Mouse (Mus musculus) hindbrain, embryonic 10.5 days (tissue): Measurements from ENCODE around the gene Il2ra. TPM values are rescaled to one million over a fixed set of nuclear protein-coding genes. Genes with fewer than 3 reads are reported as not detected.

Experiments used
- DNase-seq: peaks from one replicate; pipeline ENCODE4 v3.0.0-alpha.2; 2017; ENCODE audit warnings: low spot score
- H3K27ac ChIP-seq: fragments of 300-500 bp; sonication (generic); 2 replicates; pipeline ENCODE4 v1.5.1; 2016; ENCODE audit warnings: mild to moderate bottlenecking, moderate library complexity
- H3K27me3 ChIP-seq: fragments of 300-500 bp; sonication (generic); 2 replicates; pipeline ENCODE4 v1.6.1; 2016; ENCODE audit warnings: mild to moderate bottlenecking; ENCODE audit not compliant: poor library complexity, insufficient read depth, severe bottlenecking
- H3K36me3 ChIP-seq: fragments of 300-500 bp; sonication (generic); 2 replicates; pipeline ENCODE4 v1.6.1; 2016; ENCODE audit warnings: mild to moderate bottlenecking, moderate library complexity
- H3K4me1 ChIP-seq: fragments of 300-500 bp; sonication (generic); replicated peaks from 2 replicates; pipeline ENCODE4 v1.6.1; 2016; ENCODE audit warnings: mild to moderate bottlenecking
- H3K4me3 ChIP-seq: fragments of 300-500 bp; sonication (generic); 2 replicates; pipeline ENCODE4 v1.5.1; 2016; ENCODE audit warnings: mild to moderate bottlenecking, moderate library complexity
- H3K9me3 ChIP-seq: fragments of 300-500 bp; sonication (generic); 2 replicates; pipeline ENCODE4 v1.6.1; 2016; ENCODE audit warnings: mild to moderate bottlenecking, moderate library complexity
- WGBS: fragments of 180-500 bp; shearing (Covaris S2); methylation state at CpG from one replicate; pipeline ENCODE4 v1.1.7; 2016; 5-methylcytosine and 5-hydroxymethylcytosine counted together
- polyA plus RNA-seq: library from polyadenylated mRNA; unstranded; fragments of >200 nt; fragmentation: Nextera tagmentation; extraction: Ambion mirVana; gene quantifications from 2 replicates; pipeline ENCODE4 v1.2.1, GENCODE M21; 2016

Il2ra gene
- polyA plus RNA-seq, 1 experiment from 2014 or later, result not detected

DNA sequence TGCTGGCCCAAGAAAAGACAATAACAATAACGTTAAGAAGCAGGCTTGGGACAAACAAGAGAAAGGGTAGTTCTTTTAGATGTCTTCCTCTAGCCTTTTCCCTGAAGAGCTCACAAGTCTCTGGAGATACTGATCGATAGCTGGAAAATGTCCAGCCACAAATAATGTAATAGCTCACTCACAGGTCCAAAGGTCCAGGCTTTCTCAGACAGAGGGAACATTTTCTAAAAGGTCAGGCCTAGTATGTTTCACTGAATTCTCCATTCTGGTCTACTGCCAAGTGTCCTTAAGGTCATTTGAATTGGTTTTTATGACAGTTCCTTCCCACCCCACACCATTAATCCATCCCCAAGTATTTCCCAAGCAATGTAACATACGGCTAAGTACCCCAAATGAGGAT lies 70.4 kb downstream of the Il2ra start:
- no peak overlapping the region for H3K4me3 ChIP-seq
- 77% methylated on average over 3 of the region's 3 CpGs for WGBS

DNA sequence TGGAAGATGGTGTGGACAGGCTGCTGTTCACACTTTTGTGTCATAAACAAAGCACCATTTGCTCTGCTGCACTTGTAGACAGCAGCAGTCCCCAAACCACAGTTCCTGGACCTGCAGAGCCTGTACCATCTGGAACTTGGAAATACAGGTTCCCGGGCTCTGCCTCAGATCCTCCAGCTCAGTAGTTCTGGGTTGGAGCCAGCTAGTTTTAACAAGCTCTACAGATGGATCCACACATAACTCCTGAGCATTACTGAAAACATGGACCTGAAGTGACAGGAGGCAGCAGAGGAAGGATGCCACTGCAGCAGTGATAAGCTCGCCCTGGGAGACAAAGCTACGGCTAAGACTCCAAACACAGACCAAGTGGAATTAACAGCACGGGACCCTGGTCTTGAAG lies 71.9 kb downstream of the Il2ra start:
- no peak for DNase-seq
- no peaks in the 10 kb centered on the region; the same call in 1 of the 2 replicates for H3K27me3 ChIP-seq
- WGBS, result 87% methylated on average over 4 of the region's 4 CpGs
- H3K4me3 ChIP-seq, result no peak overlapping the region
- H3K4me1 ChIP-seq, result no peaks in the 10 kb centered on the region
- no peaks in the 10 kb centered on the region for H3K36me3 ChIP-seq
- H3K27ac ChIP-seq, result no peak overlapping the region
- H3K9me3 ChIP-seq, result no peaks in the 10 kb centered on the region

More for the DNA sequence above, 70.4 kb downstream of the Il2ra start:
- DNase-seq, result no peak
- Histone ChIP-seq H3K27ac (no peak overlapping the region), H3K27me3 (peaks cover 10% of the 10 kb centered on the region), H3K4me1 (no peaks in the 10 kb centered on the region), H3K36me3 (no peaks in the 10 kb centered on the region), H3K9me3 (no peaks in the 10 kb centered on the region)

DNA sequence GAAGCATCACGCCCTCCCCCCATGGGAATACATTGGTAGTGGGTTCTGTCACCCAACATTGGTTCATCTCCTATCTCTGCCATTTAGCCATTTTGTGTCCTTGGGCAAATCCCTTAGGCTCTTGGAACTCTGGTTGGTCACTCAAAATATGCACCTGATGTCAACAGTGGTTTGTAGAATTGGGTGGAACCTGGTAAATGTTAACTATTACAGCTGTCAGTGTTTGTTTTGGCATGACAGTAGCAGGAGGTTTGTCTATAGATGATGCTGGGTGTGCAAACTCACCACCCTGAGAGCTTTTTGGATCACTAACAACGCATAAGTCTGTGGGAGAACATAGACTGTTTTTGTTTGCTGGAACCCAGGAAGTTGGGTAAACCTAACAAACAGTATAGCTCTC lies 76.0 kb downstream of the Il2ra start:
- Histone ChIP-seq H3K36me3 (no peaks in the 10 kb centered on the region), H3K4me1 (no peaks in the 10 kb centered on the region), H3K4me3 (no peak overlapping the region), H3K27me3 (no peaks in the 10 kb centered on the region), H3K27ac (no peak overlapping the region), H3K9me3 (no peaks in the 10 kb centered on the region)
- DNase-seq, result no peak
- 88% methylated on average over 2 of the region's 2 CpGs for WGBS

DNA sequence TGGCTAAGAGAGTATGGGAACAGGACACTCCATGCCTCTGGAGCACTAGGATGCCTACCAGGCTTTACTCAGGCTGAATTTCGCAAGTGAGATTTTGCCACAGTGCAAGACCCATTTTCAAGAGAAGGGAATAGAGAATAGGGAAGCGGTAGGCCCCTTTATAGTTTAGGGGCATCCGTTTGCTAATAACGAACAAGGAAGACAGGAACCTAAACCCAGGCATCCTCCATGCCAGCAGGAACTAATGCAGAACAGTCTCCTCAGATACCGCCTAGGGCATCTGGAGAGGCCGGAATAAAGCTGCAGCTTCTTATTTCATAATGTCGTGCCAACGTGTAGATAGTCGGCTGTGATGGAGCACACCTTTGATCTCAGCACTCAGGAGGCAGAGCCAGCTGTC lies 80.0 kb downstream of the Il2ra start:
- H3K4me3 ChIP-seq, result no peak overlapping the region
- no peak for DNase-seq
- WGBS, result 92% methylated on average over 9 of the region's 9 CpGs
- H3K36me3 ChIP-seq, result no peaks in the 10 kb centered on the region
- H3K4me1 ChIP-seq, result no peaks in the 10 kb centered on the region
- no peaks in the 10 kb centered on the region for H3K27me3 ChIP-seq
- H3K9me3 ChIP-seq, result no peaks in the 10 kb centered on the region
- no peak overlapping the region for H3K27ac ChIP-seq

DNA sequence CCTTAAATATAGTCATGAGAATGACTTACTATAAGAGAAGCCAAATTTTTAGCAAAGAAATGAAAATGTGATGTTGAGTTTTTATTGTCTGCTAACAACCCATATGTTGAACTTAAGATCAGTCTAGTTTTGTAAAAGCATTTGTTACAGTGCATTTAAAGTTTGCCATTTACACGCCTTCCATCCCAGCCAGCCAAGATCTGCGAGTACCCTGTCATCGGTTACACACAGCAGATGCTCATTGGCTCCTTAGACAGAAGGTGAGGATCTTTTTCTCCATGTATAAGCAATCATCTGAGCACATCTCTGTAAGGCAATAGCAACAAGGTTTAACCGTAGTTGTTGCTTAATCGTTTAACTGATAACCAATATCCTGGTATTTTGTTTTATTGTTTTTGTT lies 85.0 kb downstream of the Il2ra start:
- 95% methylated on average over 5 of the region's 5 CpGs for WGBS
- Histone ChIP-seq H3K36me3 (no peaks in the 10 kb centered on the region), H3K4me3 (no peak overlapping the region), H3K4me1 (no peaks in the 10 kb centered on the region), H3K27ac (no peak overlapping the region), H3K27me3 (no peaks in the 10 kb centered on the region), H3K9me3 (no peaks in the 10 kb centered on the region)
- no peak for DNase-seq

DNA sequence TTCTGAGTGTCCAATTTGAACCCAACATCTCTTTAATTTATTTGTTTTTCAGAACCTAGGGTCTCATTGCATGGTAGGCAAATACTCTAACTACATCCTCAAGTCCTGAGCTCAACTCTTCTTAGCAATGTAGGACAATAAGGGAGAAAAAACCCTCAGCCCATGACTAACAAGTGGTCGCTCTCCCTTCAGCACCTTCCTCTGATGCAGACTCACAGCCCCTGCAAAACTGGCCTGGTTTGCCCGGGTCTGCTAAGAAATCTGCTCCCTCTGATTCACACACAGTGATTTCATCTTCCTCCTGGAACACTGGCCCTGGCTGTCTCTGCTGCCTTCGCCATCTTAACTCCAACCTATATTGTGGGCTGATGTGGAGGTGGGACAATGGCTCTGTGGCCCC lies 86.5 kb downstream of the Il2ra start:
- no peaks in the 10 kb centered on the region for H3K9me3 ChIP-seq
- H3K4me1 ChIP-seq, result 0 out of 2 replicates have a peak, but pooled peaks cover 4% of the 10 kb centered on the region
- no peaks in the 10 kb centered on the region for H3K36me3 ChIP-seq
- H3K4me3 ChIP-seq, result no peak overlapping the region
- no peak for DNase-seq
- no peaks in the 10 kb centered on the region for H3K27me3 ChIP-seq
- H3K27ac ChIP-seq, result no peak overlapping the region
- WGBS, result 71% methylated on average over 3 of the region's 3 CpGs

DNA sequence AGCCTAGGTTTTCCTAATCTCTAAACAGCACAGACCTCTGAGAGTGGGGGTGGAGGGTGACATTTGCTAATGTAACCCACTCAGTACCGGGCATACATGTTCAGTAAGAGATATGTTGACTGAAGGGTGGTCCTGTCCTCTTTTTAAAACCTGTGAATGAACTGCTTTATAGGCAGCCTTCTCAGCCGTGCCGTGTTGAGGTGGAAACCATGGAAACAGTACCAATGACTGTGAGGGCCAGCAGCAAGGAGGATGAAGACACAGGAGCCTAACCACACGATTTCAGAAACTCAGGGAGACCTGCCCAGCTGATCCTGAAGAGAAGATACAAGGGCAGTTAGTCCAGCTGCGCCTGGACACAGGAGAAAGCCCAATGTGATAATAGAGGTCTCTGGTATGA lies 90.4 kb downstream of the Il2ra start:
- no peak overlapping the region for H3K27ac ChIP-seq
- no peaks in the 10 kb centered on the region for H3K27me3 ChIP-seq
- no peak overlapping the region for H3K4me3 ChIP-seq
- WGBS, result 73% methylated on average over 5 of the region's 5 CpGs
- 0 out of 2 replicates have a peak, but pooled peaks cover 4% of the 10 kb centered on the region for H3K4me1 ChIP-seq
- DNase-seq, result no peak
- H3K36me3 ChIP-seq, result 0 out of 2 replicates have a peak, but pooled peaks cover 3% of the 10 kb centered on the region
- H3K9me3 ChIP-seq, result no peaks in the 10 kb centered on the region

DNA sequence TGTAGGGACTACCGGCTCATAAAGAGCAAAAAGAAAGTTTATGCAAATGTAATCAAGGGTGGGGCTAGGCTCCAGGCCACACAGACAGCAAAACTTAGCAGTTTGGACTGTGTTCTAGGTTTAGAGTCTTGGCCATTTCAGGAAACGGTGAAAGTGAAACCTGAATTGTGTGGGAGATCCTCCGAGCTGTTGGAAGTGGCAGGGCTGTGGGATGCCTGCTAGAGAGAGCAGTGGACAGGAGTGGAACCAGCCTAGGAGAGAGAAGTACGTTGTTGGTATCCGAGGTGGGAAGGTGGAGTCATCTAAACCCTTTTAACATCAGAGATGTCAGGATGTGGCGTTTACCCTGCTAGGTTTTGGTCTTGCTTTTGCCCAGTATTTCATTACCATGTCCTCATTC lies 93.2 kb downstream of the Il2ra start:
- no peaks in the 10 kb centered on the region for H3K27me3 ChIP-seq
- 0 out of 2 replicates have a peak, but pooled peaks cover 4% of the 10 kb centered on the region for H3K4me1 ChIP-seq
- WGBS, result 89% methylated on average over 6 of the region's 6 CpGs
- no peak overlapping the region for H3K4me3 ChIP-seq
- peaks cover 29% of the 10 kb centered on the region for H3K36me3 ChIP-seq
- H3K9me3 ChIP-seq, result no peaks in the 10 kb centered on the region
- no peak overlapping the region for H3K27ac ChIP-seq
- DNase-seq, result no peak

DNA sequence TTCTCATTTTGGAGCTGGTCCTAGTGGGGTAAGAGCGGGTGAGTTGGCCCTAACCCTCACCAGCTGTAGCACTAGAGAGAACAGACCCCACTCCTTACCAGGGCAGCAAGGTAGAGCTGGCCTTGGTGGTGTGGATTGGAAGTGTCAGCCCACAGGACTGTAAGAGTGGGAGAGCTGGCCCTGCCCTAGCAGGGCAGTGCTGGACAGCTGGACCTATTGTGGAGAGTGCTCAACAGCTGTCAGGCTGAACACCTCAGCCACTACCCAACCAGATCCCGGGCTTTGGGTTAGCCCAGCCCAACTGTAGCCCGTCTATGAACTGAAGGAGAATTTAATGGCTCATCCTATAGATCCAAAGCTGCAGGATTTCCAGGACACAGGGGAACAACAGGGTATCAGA lies 96.2 kb downstream of the Il2ra start:
- H3K9me3 ChIP-seq, result no peaks in the 10 kb centered on the region
- 87% methylated on average over 3 of the region's 3 CpGs for WGBS
- no peak overlapping the region for H3K4me3 ChIP-seq
- DNase-seq, result no peak
- no peaks in the 10 kb centered on the region for H3K27me3 ChIP-seq
- H3K36me3 ChIP-seq, result peaks cover 58% of the 10 kb centered on the region
- no peak overlapping the region for H3K27ac ChIP-seq
- H3K4me1 ChIP-seq, result no peaks in the 10 kb centered on the region

DNA sequence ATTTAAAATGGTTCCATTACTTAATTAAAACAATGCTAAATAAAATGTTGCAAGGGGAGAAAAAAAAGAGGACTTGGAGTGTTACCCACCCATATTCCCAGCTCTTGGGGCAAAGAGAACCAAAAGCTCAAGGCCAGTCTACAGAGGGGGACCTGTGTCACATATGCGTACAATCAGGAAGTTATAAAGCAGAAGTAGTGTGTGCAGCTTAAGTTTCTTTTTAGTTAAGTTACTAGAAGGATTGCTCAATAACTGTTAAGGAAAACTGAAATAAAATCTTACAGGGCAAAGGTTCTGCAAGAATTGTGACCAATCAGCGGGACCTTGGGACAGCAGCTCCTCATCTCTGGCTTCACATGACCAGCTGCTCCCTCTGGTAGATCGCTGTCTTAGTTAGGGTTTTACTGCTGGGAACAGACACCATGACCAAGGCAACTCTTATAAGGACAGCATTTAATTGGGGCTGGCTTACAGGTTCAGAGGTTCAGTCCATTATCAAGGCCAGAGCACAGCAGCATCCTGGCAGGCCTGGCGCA lies 97.0 kb downstream of the Il2ra start:
- Histone ChIP-seq H3K27me3 (no peaks in the 10 kb centered on the region), H3K4me1 (no peaks in the 10 kb centered on the region), H3K36me3 (peaks cover 66% of the 10 kb centered on the region), H3K27ac (no peak overlapping the region), H3K4me3 (no peak overlapping the region), H3K9me3 (no peaks in the 10 kb centered on the region)
- WGBS, result 98% methylated on average over 4 of the region's 4 CpGs
- DNase-seq, result no peak

Other genes starting within 250 kb of the Il2ra start
- gene Pfkfb3, start 88.7 kb upstream of the Il2ra start, polyA plus RNA-seq, result 14.8 and 15.4 TPM in 2 replicates
- 160 and 195 TPM in 2 replicates for gene Rbm17, start 38.7 kb upstream of the Il2ra start, polyA plus RNA-seq
- not detected in 2 replicates for gene Gm17490, start 16.5 kb upstream of the Il2ra start, polyA plus RNA-seq
- 0.35 and 0.51 TPM in 2 replicates for gene Il15ra, start 62.5 kb downstream of the Il2ra start, polyA plus RNA-seq
- gene Fbh1, start 134.8 kb downstream of the Il2ra start, polyA plus RNA-seq, result 109 and 113 TPM in 2 replicates
- gene Ankrd16, start 135.1 kb downstream of the Il2ra start, polyA plus RNA-seq, result 48.8 and 50.0 TPM in 2 replicates